Comparison of ENCODE assay signal across 8 mouse cellular contexts in the genomic region with DNA sequence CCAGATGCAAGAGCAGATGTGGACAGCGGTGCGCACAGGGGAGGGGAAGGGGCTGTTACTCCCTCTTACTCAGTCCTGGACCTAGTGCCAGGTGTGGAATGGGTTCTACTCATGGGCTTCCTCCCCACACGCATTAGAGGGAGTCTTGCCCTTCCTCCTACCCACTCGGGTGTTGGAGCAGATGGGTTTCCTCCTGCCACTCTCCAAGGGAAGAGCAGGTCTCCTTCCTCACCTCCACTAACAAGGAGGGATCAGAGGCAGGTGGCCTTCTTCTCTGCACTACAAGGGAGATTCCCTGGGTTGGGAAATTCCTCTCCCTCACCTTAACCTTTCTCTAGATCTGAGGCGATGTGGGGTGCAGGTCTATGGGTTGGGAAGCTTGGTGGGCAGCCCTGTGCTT. TPM values are rescaled to one million over a fixed set of nuclear protein-coding genes. Genes with fewer than 3 reads are reported as not detected.
A peak's percentile ranks its signal among the peaks of the same experiment; 100 is the strongest.
DNase-seq lines count a peak whose midpoint lies in the region; ATAC-seq lines count a peak whose summit lies in the region.

No protein-coding gene starts in this region.

- 26% methylated on average over 5 of the region's 5 CpGs for WGBS in forebrain, embryonic 15.5 days
- 13% methylated on average over 5 of the region's 5 CpGs for WGBS in liver, embryonic 15.5 days (ENCODE audit: insufficient replicate concordance)

- H3K27ac ChIP-seq in forebrain, embryonic 15.5 days (replicated peaks), result peak overlapping the region; percentile 7; the same call in 1 of the 2 replicates
- H3K27ac ChIP-seq in liver, embryonic 15.5 days (replicated peaks), result 0 out of 2 replicates have a peak overlapping the region, but pooled peaks have one; percentile 29

- no peaks in the 10 kb centered on the region for H3K9me3 ChIP-seq in forebrain, embryonic 15.5 days
- H3K9me3 ChIP-seq in liver, embryonic 15.5 days (replicated peaks), result no peaks in the 10 kb centered on the region

- peak overlapping the region; percentile 88 for H3K4me2 ChIP-seq in forebrain, embryonic 15.5 days (replicated peaks)
- H3K4me2 ChIP-seq in liver, embryonic 15.5 days, result peak overlapping the region; percentile 79

- H3K36me3 ChIP-seq in forebrain, embryonic 15.5 days, result no peaks in the 10 kb centered on the region
- no peaks in the 10 kb centered on the region for H3K36me3 ChIP-seq in liver, embryonic 15.5 days (replicated peaks)

- ATAC-seq in forebrain, embryonic 15.5 days (replicated peaks), result 0 out of 2 replicates have a peak, but pooled peaks have one; percentile 2
- no peak for ATAC-seq in liver, embryonic 15.5 days (ENCODE audit: insufficient read depth)

- peak; percentile 15 to 19 for DNase-seq in cerebellum, adult 18-20 months
- DNase-seq in cerebellum, adult 9-10 months, result no peak
- DNase-seq in A20 (ENCODE audit: low read depth, low spot score), result peak; percentile 66
- peak; percentile 27 for DNase-seq in thymus, postnatal 4 days
- no peak for DNase-seq in cerebellum, postnatal 4 days (ENCODE audit: low spot score in 2 of 2)
- DNase-seq in adrenal gland, adult 2 months, result no peak

- H3K9ac ChIP-seq in forebrain, embryonic 15.5 days (replicated peaks), result peak overlapping the region; percentile 99
- H3K9ac ChIP-seq in liver, embryonic 15.5 days, result peak overlapping the region; percentile 80

- H3K4me3 ChIP-seq in forebrain, embryonic 15.5 days, result peak overlapping the region; percentile 98
- H3K4me3 ChIP-seq in liver, embryonic 15.5 days (replicated peaks), result peak overlapping the region; percentile 86

- peaks cover 35% of the 10 kb centered on the region for H3K4me1 ChIP-seq in forebrain, embryonic 15.5 days
- peaks cover 48% of the 10 kb centered on the region for H3K4me1 ChIP-seq in liver, embryonic 15.5 days (replicated peaks)

- H3K27me3 ChIP-seq in forebrain, embryonic 15.5 days, result no peaks in the 10 kb centered on the region
- H3K27me3 ChIP-seq in liver, embryonic 15.5 days, result no peaks in the 10 kb centered on the region

RNA-seq across cellular contexts. Expression of a gene that starts 15.9 kb away (rescaled TPM):
- polyA plus RNA-seq in forebrain, embryonic 15.5 days (2015; fragmentation: Nextera tagmentation; extraction: Ambion mirVana), result 1.4 and 1.5 TPM in 2 replicates
- polyA plus RNA-seq in liver, embryonic 15.5 days (2015; fragmentation: Nextera tagmentation; extraction: Ambion mirVana), result 0.10 and 0.37 TPM in 2 replicates
- total RNA-seq in adrenal gland, adult 2 months (2021), result under 1 TPM; 0.26 to 0.73 TPM
- polyA plus RNA-seq in adrenal gland, adult 2 months (2012; rRNA removed), result 0.03 and 0.08 TPM in 2 replicates

RNA-seq across cellular contexts. Expression of a gene that starts 16.5 kb away (rescaled TPM):
- polyA plus RNA-seq in forebrain, embryonic 15.5 days (2015; fragmentation: Nextera tagmentation; extraction: Ambion mirVana), result 28.9 and 29.1 TPM in 2 replicates
- polyA plus RNA-seq in liver, embryonic 15.5 days (2015; fragmentation: Nextera tagmentation; extraction: Ambion mirVana), result 9.8 TPM in 2 replicates
- 10 to 100 TPM; 23.0 to 38.9 TPM for total RNA-seq in adrenal gland, adult 2 months (2021)
- 32.1 and 33.1 TPM in 2 replicates for polyA plus RNA-seq in adrenal gland, adult 2 months (2012; rRNA removed)

Comparison
In these comparisons a context has a peak if more than half of its experiments do, and no peak if none do; other contexts are left out.
1. DNase-seq: peak in cerebellum, adult 18-20 months (2 of 2), A20 (single experiment) and thymus, postnatal 4 days (single experiment); none in cerebellum, adult 9-10 months (single experiment), cerebellum, postnatal 4 days (0 of 2) and adrenal gland, adult 2 months (single experiment).